Mouse (Mus musculus) thymus, postnatal 25 days (tissue): Measurements from ENCODE around the gene Diaph2.
"Not testable (repeated sequence)": the region's sequence is repeated elsewhere in the genome, so short reads cannot be mapped to it uniquely, and the experiment has no call there.

Experiments
- DNase-seq: peaks from one replicate; pipeline ENCODE4 v3.0.0; 2022

Gene Diaph2

GRCm38 (mm10) chrX:129833887-129834286 is 84.3 kb downstream of the Diaph2 start:
- DNase-seq = no peak

GRCm38 (mm10) chrX:129884465-129884864 is 134.9 kb downstream of the Diaph2 start:
- DNase-seq = peak; percentile 20

- DNase-seq = no peak
These were observed 176.3 kb downstream of the Diaph2 start for GRCm38 (mm10) chrX:129925806-129926205.

- DNase-seq = no peak
These were observed 225.3 kb downstream of the Diaph2 start for GRCm38 (mm10) chrX:129974816-129975215.

GRCm38 (mm10) chrX:130008210-130008609 is 258.7 kb downstream of the Diaph2 start:
- no peak for DNase-seq

- no peak for DNase-seq
These were observed 270.2 kb downstream of the Diaph2 start for GRCm38 (mm10) chrX:130019735-130020134.

- no peak for DNase-seq
These were observed 295.0 kb downstream of the Diaph2 start for GRCm38 (mm10) chrX:130044525-130044924.

GRCm38 (mm10) chrX:130149216-130149615 is 399.7 kb downstream of the Diaph2 start:
- no peak for DNase-seq

- DNase-seq = no peak
These were observed 402.6 kb downstream of the Diaph2 start for GRCm38 (mm10) chrX:130152164-130152563.

- DNase-seq = no peak
These were observed 423.6 kb downstream of the Diaph2 start for GRCm38 (mm10) chrX:130173126-130173525.

GRCm38 (mm10) chrX:130187891-130188290 is 438.3 kb downstream of the Diaph2 start:
- no peak for DNase-seq

- no peak for DNase-seq
These were observed 438.9 kb downstream of the Diaph2 start for GRCm38 (mm10) chrX:130188449-130188848.

- no peak for DNase-seq
These were observed 439.7 kb downstream of the Diaph2 start for GRCm38 (mm10) chrX:130189250-130189649.

GRCm38 (mm10) chrX:130197412-130197811 is 447.9 kb downstream of the Diaph2 start:
- not testable (repeated sequence) for DNase-seq

- DNase-seq = no peak
These were observed 455.7 kb downstream of the Diaph2 start for GRCm38 (mm10) chrX:130205243-130205642.

GRCm38 (mm10) chrX:130212227-130212626 is 462.7 kb downstream of the Diaph2 start:
- DNase-seq = no peak

- DNase-seq = no peak
These were observed 463.2 kb downstream of the Diaph2 start for GRCm38 (mm10) chrX:130212759-130213158.

GRCm38 (mm10) chrX:130230045-130230444 is 480.5 kb downstream of the Diaph2 start:
- no peak for DNase-seq

GRCm38 (mm10) chrX:130235167-130235566 is 485.6 kb downstream of the Diaph2 start:
- no peak for DNase-seq

- DNase-seq = no peak
These were observed 497.1 kb downstream of the Diaph2 start for GRCm38 (mm10) chrX:130246652-130247051.

- no peak for DNase-seq
These were observed 504.1 kb downstream of the Diaph2 start for GRCm38 (mm10) chrX:130253664-130254063.

GRCm38 (mm10) chrX:130265707-130266106 is 516.2 kb downstream of the Diaph2 start:
- no peak for DNase-seq

GRCm38 (mm10) chrX:130279144-130279543 is 529.6 kb downstream of the Diaph2 start:
- DNase-seq = no peak

- no peak for DNase-seq
These were observed 531.9 kb downstream of the Diaph2 start for GRCm38 (mm10) chrX:130281484-130281883.

GRCm38 (mm10) chrX:130287032-130287431 is 537.5 kb downstream of the Diaph2 start:
- DNase-seq = no peak

- DNase-seq = no peak
These were observed 540.2 kb downstream of the Diaph2 start for GRCm38 (mm10) chrX:130289775-130290174.
